Mouse (Mus musculus) thymus, postnatal 14 days (tissue): ENCODE measurements at regions not wholly inside any gene's neighbourhood (a gene's known extent, or its start where the extent isn't known, plus 50 kb on each side); places are given as distances from the start of the nearest gene placed in this dataset.
A peak's percentile ranks its signal among the peaks of the same experiment; 100 is the strongest.
"Not testable (repeated sequence)": the region's sequence is repeated elsewhere in the genome, so short reads cannot be mapped to it uniquely, and the experiment has no call there.

ENCODE experiments used
- DNase-seq: peaks from one replicate; pipeline ENCODE4 v3.0.0; 2021

GRCm38 (mm10) chr2:48315306-48315705, 498.6 kb upstream of the Acvr2a start:
- DNase-seq = no peak

GRCm38 (mm10) chr2:48316180-48316889, 497.6 kb upstream of the Acvr2a start:
- no peak for DNase-seq

- DNase-seq = no peak
Observed at GRCm38 (mm10) chr2:48317821-48318220, 496.1 kb upstream of the Acvr2a start.

GRCm38 (mm10) chr2:48318384-48319030, 495.4 kb upstream of the Acvr2a start:
- DNase-seq = no peak

GRCm38 (mm10) chr2:48321471-48321870, 492.4 kb upstream of the Acvr2a start:
- DNase-seq = no peak

- DNase-seq = peak; percentile 44
Observed at GRCm38 (mm10) chr2:48322278-48322677, 491.6 kb upstream of the Acvr2a start.

GRCm38 (mm10) chr2:48328204-48328603, 485.7 kb upstream of the Acvr2a start:
- DNase-seq = no peak

GRCm38 (mm10) chr2:48332783-48333182, 481.1 kb upstream of the Acvr2a start:
- peak; percentile 25 for DNase-seq

GRCm38 (mm10) chr2:48348021-48348420, 465.9 kb upstream of the Acvr2a start:
- no peak for DNase-seq

GRCm38 (mm10) chr2:48349794-48350193, 464.1 kb upstream of the Acvr2a start:
- no peak for DNase-seq

GRCm38 (mm10) chr2:48350206-48350605, 463.7 kb upstream of the Acvr2a start:
- no peak for DNase-seq

- DNase-seq = not testable (repeated sequence)
Observed at GRCm38 (mm10) chr2:48371572-48371971, 442.3 kb upstream of the Acvr2a start.

- no peak for DNase-seq
Observed at GRCm38 (mm10) chr2:48373086-48373485, 440.8 kb upstream of the Acvr2a start.

- no peak for DNase-seq
Observed at GRCm38 (mm10) chr2:48374302-48374701, 439.6 kb upstream of the Acvr2a start.

- DNase-seq = no peak
Observed at GRCm38 (mm10) chr2:48378160-48378559, 435.7 kb upstream of the Acvr2a start.

GRCm38 (mm10) chr2:48378749-48379148, 435.2 kb upstream of the Acvr2a start:
- no peak for DNase-seq

GRCm38 (mm10) chr2:48380140-48380539, 433.8 kb upstream of the Acvr2a start:
- DNase-seq = no peak

GRCm38 (mm10) chr2:48380786-48381185, 433.1 kb upstream of the Acvr2a start:
- no peak for DNase-seq

GRCm38 (mm10) chr2:48381481-48382075, 432.3 kb upstream of the Acvr2a start:
- DNase-seq = no peak

GRCm38 (mm10) chr2:48398504-48398903, 415.4 kb upstream of the Acvr2a start:
- no peak for DNase-seq

- DNase-seq = no peak
Observed at GRCm38 (mm10) chr2:48399191-48399590, 414.7 kb upstream of the Acvr2a start.

GRCm38 (mm10) chr2:48402813-48403212, 411.1 kb upstream of the Acvr2a start:
- DNase-seq = no peak

GRCm38 (mm10) chr2:48404460-48404859, 409.4 kb upstream of the Acvr2a start:
- no peak for DNase-seq

- no peak for DNase-seq
Observed at GRCm38 (mm10) chr2:48407876-48408275, 406.0 kb upstream of the Acvr2a start.
